27 mouse cellular contexts compared by ENCODE assay signal in the genomic region with DNA sequence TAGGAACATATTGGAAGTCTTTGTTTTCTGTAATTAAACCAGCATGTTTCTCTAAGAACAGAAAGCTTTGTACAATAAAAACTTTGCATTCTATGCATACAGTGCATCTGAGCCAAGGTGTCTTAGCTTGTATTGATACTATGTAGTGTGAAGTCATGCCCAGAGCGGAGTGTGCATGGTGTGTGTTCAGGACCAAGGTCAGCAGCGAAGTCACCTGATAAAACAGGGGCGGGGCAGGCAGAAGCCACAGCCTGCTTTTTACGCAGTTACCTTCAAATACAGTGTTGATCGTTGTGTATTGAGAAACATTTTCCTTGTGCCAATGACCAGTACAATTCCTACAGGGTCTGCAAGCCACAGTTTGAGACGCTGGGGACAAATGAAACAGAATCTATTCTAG.
DNase-seq lines count a peak whose midpoint lies in the region; ATAC-seq and TF ChIP-seq lines count a peak whose summit lies in the region.
"Had no signal": no experiment of that assay in that cellular context is flagged by ENCODE, and none has a peak within 500 bp of the region (broad histone marks: within the 10 kb centered on the region; RNA-seq: fewer than 3 reads in every experiment).

No protein-coding gene starts in this region.

- TF ChIP-seq EP300 in CH12.LX (IDR thresholded peaks at IDR 0.05; ENCODE audit: low read length) = no peak

- TF ChIP-seq RAD21 in CH12.LX (IDR thresholded peaks at IDR 0.05; ENCODE audit: low read depth, low read length) = no peak

- H3K9me3 ChIP-seq in CH12.LX (replicated peaks; ENCODE audit: low read length) = peaks cover 17% of the 10 kb centered on the region
- peaks cover 5% of the 10 kb centered on the region; the same call in 1 of the 2 replicates for H3K9me3 ChIP-seq in embryonic facial prominence, embryonic 10.5 days
- H3K9me3 ChIP-seq: hindbrain, embryonic 13.5 days; kidney, embryonic 15.5 days; midbrain, embryonic 15.5 days had no signal

- peak; percentile 79 for DNase-seq in heart, adult 11 months
- DNase-seq in heart, postnatal 10 days = no peak
- no peak for DNase-seq in CH12.LX (ENCODE audit: extremely low read depth)
- peak; percentile 32 for DNase-seq in embryonic facial prominence, embryonic 10.5 days (ENCODE audit: low spot score)
- no peak for DNase-seq in adrenal gland, postnatal 14 days
- DNase-seq in left cerebral cortex, postnatal 14 days (ENCODE audit: low spot score in 2 of 2) = no peak
- DNase-seq: adrenal gland, adult 2 months; cerebellum, adult 2 months; cerebellum, postnatal 14 days; gastrocnemius, postnatal 25 days; heart, adult 18-20 months; heart, postnatal 4 days; kidney, adult 18-20 months; kidney, postnatal 25 days; right cerebral cortex, postnatal 14 days had no signal

- WGBS in embryonic facial prominence, embryonic 10.5 days = 78% methylated on average over 6 of the region's 6 CpGs

- no peak for TF ChIP-seq POLR2A in CH12.LX (IDR thresholded peaks at IDR 0.05; ENCODE audit: low read depth, low read length)

- no peak overlapping the region for H3K27ac ChIP-seq in CH12.LX (ENCODE audit: insufficient read depth, low read depth)
- no peak overlapping the region for H3K27ac ChIP-seq in embryonic facial prominence, embryonic 10.5 days (replicated peaks)
- H3K27ac ChIP-seq: embryonic facial prominence, embryonic 12.5 days; hindbrain, embryonic 13.5 days; kidney, embryonic 15.5 days; limb, embryonic 13.5 days; midbrain, embryonic 10.5 days; midbrain, embryonic 15.5 days had no signal

- H3K79me2 ChIP-seq in CH12.LX (replicated peaks; ENCODE audit: control insufficient read depth, extremely low read depth, insufficient read depth, poor library complexity, severe bottlenecking) = no peaks in the 10 kb centered on the region

- H3K9ac ChIP-seq in CH12.LX (ENCODE audit: insufficient read depth, low read depth) = no peak overlapping the region
- H3K9ac ChIP-seq: embryonic facial prominence, embryonic 12.5 days; hindbrain, embryonic 13.5 days; kidney, embryonic 15.5 days; limb, embryonic 13.5 days; midbrain, embryonic 15.5 days had no signal

- H3K36me3 ChIP-seq in CH12.LX (replicated peaks in 1 of 2; ENCODE audit: control insufficient read depth in 1 of 2, insufficient read depth in 1 of 2, low read length in 1 of 2) = no peaks in the 10 kb centered on the region
- no peaks in the 10 kb centered on the region for H3K36me3 ChIP-seq in embryonic facial prominence, embryonic 10.5 days (replicated peaks)
- H3K36me3 ChIP-seq: embryonic facial prominence, embryonic 12.5 days; hindbrain, embryonic 13.5 days; kidney, embryonic 15.5 days; limb, embryonic 13.5 days; midbrain, embryonic 10.5 days; midbrain, embryonic 15.5 days had no signal

- dilution Hi-C loops in CH12.LX (cut with MboI; ENCODE audit: extremely low pct_ligation_motif_present, extremely low pct_unique_long_range_greater_than_20kb, low sequenced_read_pairs) = no loop called here

- no peaks in the 10 kb centered on the region for H3K27me3 ChIP-seq in CH12.LX (replicated peaks)
- H3K27me3 ChIP-seq in embryonic facial prominence, embryonic 10.5 days (replicated peaks; ENCODE audit: low read depth, poor library complexity, severe bottlenecking) = no peaks in the 10 kb centered on the region
- H3K27me3 ChIP-seq: embryonic facial prominence, embryonic 12.5 days; hindbrain, embryonic 13.5 days; kidney, embryonic 15.5 days; limb, embryonic 13.5 days; midbrain, embryonic 15.5 days had no signal

- peaks cover 16 to 52% of the 10 kb centered on the region in 2 experiments for H3K4me1 ChIP-seq in CH12.LX (ENCODE audit: control insufficient read depth in 1 of 2, insufficient read depth in 2 of 2)
- no peaks in the 10 kb centered on the region for H3K4me1 ChIP-seq in embryonic facial prominence, embryonic 10.5 days
- H3K4me1 ChIP-seq: embryonic facial prominence, embryonic 12.5 days; hindbrain, embryonic 13.5 days; kidney, embryonic 15.5 days; limb, embryonic 13.5 days; midbrain, embryonic 10.5 days; midbrain, embryonic 15.5 days had no signal

- H3K4me2 ChIP-seq in CH12.LX (ENCODE audit: insufficient read depth, low read depth, poor library complexity, severe bottlenecking) = no peak overlapping the region
- H3K4me2 ChIP-seq: embryonic facial prominence, embryonic 12.5 days; heart, embryonic 11.5 days; hindbrain, embryonic 13.5 days; kidney, embryonic 15.5 days; limb, embryonic 13.5 days; liver, embryonic 11.5 days; midbrain, embryonic 15.5 days had no signal

- no peak for TF ChIP-seq CTCF in CH12.LX (conservative IDR thresholded peaks at IDR 0.05 in 1 of 2, IDR thresholded peaks at IDR 0.05 in 1 of 2; ENCODE audit: low read depth in 2 of 2, low read length in 2 of 2)

- ATAC-seq in common myeloid progenitor, adult 5-6 weeks (replicated peaks; ENCODE audit: low read depth, poor library complexity, severe bottlenecking) = 0 out of 2 replicates have a peak, but pooled peaks have one; percentile 39
- no peak for ATAC-seq in monocyte, adult 5-6 weeks (replicated peaks; ENCODE audit: insufficient number of reproducible peaks, low FRiP score, low TSS enrichment, poor library complexity, severe bottlenecking)
- ATAC-seq: activated CD4-positive, CD25-positive, alpha-beta regulatory T cell, adult 4 months; forebrain, embryonic 14.5 days; midbrain, embryonic 15.5 days had no signal

- no peak overlapping the region for H3K4me3 ChIP-seq in CH12.LX (replicated peaks in 1 of 3; ENCODE audit: low read depth in 2 of 3, low read length in 2 of 3, poor library complexity in 1 of 3)
- H3K4me3 ChIP-seq in embryonic facial prominence, embryonic 10.5 days = no peak overlapping the region
- H3K4me3 ChIP-seq: embryonic facial prominence, embryonic 12.5 days; hindbrain, embryonic 13.5 days; kidney, embryonic 15.5 days; limb, embryonic 13.5 days; midbrain, embryonic 10.5 days; midbrain, embryonic 15.5 days had no signal

- in situ Hi-C loops in CH12.LX (cut with MboI; ENCODE audit: low pct_ligation_motif_present, low pct_unique_long_range_greater_than_20kb, low sequenced_read_pairs) = no loop called here

- intact Hi-C loops in heart, postnatal 10 days (cut with DNase I) = no loop called here
- intact Hi-C loops in left cerebral cortex, postnatal 14 days (cut with DNase I) = no loop called here

TF ChIP-seq in CH12.LX, 34 proteins besides CTCF, POLR2A, EP300 and RAD21:
- TF ChIP-seq USF1 (IDR thresholded peaks at IDR 0.05; ENCODE audit: low read depth, low read length) (peak; percentile 26; the same call in 1 of the 2 replicates), MAZ (IDR thresholded peaks at IDR 0.05; ENCODE audit: low read depth, low read length) (no peak), BHLHE40 (IDR thresholded peaks at IDR 0.05; ENCODE audit: low read depth, low read length) (peak; percentile 34; the same call in 1 of the 2 replicates), MXI1 (IDR thresholded peaks at IDR 0.05; ENCODE audit: low read depth, low read length) (no peak)

Comparison
In these comparisons a context has a peak if more than half of its experiments do, and no peak if none do; other contexts are left out.
1. DNase-seq: peak in heart, adult 11 months (single experiment) and embryonic facial prominence, embryonic 10.5 days (single experiment); none in heart, postnatal 10 days (0 of 2), CH12.LX (single experiment), adrenal gland, postnatal 14 days (single experiment) and left cerebral cortex, postnatal 14 days (0 of 2).